ENCODE assay signal across 11 mouse cellular contexts in the genomic region with DNA sequence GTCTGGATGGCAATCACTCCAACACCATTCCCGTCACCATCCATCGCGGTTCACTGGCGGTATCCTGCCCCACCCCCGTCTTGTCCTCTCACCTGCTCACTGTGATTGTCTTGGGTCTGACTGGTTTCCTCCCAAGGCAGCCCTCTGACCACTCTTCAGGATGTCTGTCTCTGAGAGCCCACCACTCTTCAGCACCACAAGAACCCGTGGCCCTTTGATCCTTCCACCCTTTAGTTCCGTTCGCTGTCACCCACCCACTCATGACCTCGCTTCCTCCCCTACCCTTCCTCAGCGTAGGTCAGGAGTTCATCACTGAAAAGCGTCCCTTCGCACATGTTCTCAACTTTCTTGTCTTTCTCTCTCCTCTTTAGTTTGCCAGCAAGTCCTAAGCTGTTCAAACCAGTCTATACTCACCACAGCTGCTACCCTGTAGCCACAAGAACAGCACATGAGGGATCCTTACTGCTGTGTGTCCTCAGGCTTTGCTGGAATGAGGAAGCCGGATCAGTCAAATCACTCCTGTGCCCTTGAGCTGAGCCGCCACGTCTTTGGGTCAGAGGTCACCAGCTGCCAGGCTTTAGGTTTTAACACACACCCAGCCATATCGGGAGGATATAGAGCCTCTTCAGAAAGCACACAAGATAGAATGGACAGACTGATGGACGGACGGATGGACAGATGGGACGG. TPM values are rescaled to one million over a fixed set of nuclear protein-coding genes. Genes with fewer than 3 reads are reported as not detected.
DNase-seq lines count a peak whose midpoint lies in the region; ATAC-seq lines count a peak whose summit lies in the region.
"Had no signal": no experiment of that assay in that cellular context is flagged by ENCODE, and none has a peak within 500 bp of the region (broad histone marks: within the 10 kb centered on the region; RNA-seq: fewer than 3 reads in every experiment).

No protein-coding gene starts in this region.

- intact Hi-C loops in heart, postnatal 10 days (cut with DNase I), result no loop called here

- peak; percentile 31 for DNase-seq in kidney, postnatal 10 days
- no peak for DNase-seq in kidney, postnatal 36 days
- peak; percentile 70 for DNase-seq in CD4-positive, CD25-positive, alpha-beta regulatory T cell, adult 2 months (ENCODE audit: low read depth, low spot score)
- DNase-seq in naive thymus-derived CD4-positive, alpha-beta T cell, adult 2 months (ENCODE audit: low read depth), result peak; percentile 64
- DNase-seq in left cerebral cortex, adult 9 months (ENCODE audit: low spot score in 2 of 2), result no peak
- no peak for DNase-seq in heart, postnatal 10 days
- no peak for DNase-seq in urinary bladder, postnatal 4 days (ENCODE audit: low spot score in 2 of 2)
- DNase-seq: gastrocnemius, postnatal 36 days had no signal

- ATAC-seq in activated CD4-positive, CD25-positive, alpha-beta regulatory T cell, adult 4 months, result peak; percentile 41

RNA-seq across cellular contexts. Expression of gene Srsf7, which starts 32.3 kb away (rescaled TPM):
- polyA plus RNA-seq in activated CD4-positive, CD25-positive, alpha-beta regulatory T cell, adult 4 months (2017; shearing (Covaris generic)), result 100 to 1,000 TPM; 467 to 529 TPM
- total RNA-seq in heart, postnatal 10 days (2021), result 10 to 100 TPM; 59.9 to 72.8 TPM

RNA-seq across cellular contexts. Expression of gene Ttc39d, which starts 32.4 kb away (rescaled TPM):
- not detected for polyA plus RNA-seq in activated CD4-positive, CD25-positive, alpha-beta regulatory T cell, adult 4 months (2017; shearing (Covaris generic))
- total RNA-seq in heart, postnatal 10 days (2021), result not detected
- total RNA-seq: gastrocnemius, postnatal 36 days had no signal
- polyA plus RNA-seq: liver, embryonic 11.5 days; neural tube, embryonic 13.5 days had no signal

RNA-seq across cellular contexts. Expression of gene Galm, which starts 47.6 kb away (rescaled TPM):
- 10 to 100 TPM; 33.3 to 40.7 TPM for polyA plus RNA-seq in activated CD4-positive, CD25-positive, alpha-beta regulatory T cell, adult 4 months (2017; shearing (Covaris generic))
- total RNA-seq in heart, postnatal 10 days (2021), result 1 to 10 TPM; 8.0 to 9.2 TPM

RNA-seq across cellular contexts. Expression of gene Gemin6, which starts 49.4 kb away (rescaled TPM):
- polyA plus RNA-seq in activated CD4-positive, CD25-positive, alpha-beta regulatory T cell, adult 4 months (2017; shearing (Covaris generic)), result 10 to 100 TPM; 14.7 to 14.9 TPM
- 1 to 10 TPM; 4.9 TPM for total RNA-seq in heart, postnatal 10 days (2021)

Comparison
In these comparisons a context has a peak if more than half of its experiments do, and no peak if none do; other contexts are left out.
1. DNase-seq: peak in kidney, postnatal 10 days (single experiment), CD4-positive, CD25-positive, alpha-beta regulatory T cell, adult 2 months (single experiment) and naive thymus-derived CD4-positive, alpha-beta T cell, adult 2 months (single experiment); none in kidney, postnatal 36 days (0 of 2), left cerebral cortex, adult 9 months (0 of 2), heart, postnatal 10 days (0 of 2) and urinary bladder, postnatal 4 days (0 of 2).